Mouse (Mus musculus): ENCODE measurements around the gene Rhd. TPM values are rescaled to one million over a fixed set of nuclear protein-coding genes. Genes with fewer than 3 reads are reported as not detected.

Rhd gene
- polyA plus RNA-seq, 1 experiment from 2014 or later = 0.32 TPM

DNA sequence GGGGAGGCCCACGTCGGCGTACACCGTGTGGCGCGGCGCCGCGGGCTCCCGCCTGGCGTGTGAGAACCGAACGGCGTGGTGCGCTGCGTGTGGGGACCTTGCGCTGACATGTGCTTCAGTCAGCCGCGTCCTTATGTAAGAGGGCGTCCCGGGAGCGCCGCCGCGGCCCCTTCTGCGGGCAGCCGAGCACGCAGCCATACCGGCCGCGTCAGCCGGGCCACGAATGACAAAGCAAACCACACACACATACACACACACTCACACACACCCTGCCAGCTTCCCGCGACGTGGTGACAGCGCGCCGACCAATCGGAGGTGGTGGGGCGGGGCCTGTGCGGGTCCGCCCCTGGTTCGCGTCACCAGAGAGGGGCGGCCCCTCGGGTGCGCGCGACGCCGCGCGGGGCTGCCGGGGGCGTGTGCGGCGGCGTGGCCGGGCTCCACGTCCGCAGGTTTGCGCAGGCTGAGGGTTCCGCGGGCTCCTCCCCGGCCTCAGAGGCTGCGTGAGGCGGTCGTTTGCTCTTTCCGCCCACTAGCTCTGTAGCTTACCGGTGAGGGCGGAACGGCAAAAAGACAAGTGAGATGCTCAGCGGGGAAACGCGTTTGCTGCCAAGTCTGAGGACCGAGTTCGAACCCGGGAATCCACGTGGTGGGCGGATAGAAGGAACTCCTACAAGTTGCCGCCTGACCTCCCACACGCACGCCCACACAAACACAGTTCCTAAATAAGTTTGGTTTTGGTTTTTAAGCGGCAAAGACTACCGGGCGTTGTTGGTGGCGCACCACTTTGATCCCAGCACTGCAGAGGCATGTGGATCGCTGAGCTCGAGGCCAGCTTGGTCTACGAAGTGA is 10.5 kb upstream of the Rhd start:
- no peaks in the 10 kb centered on the region for H3K27me3 ChIP-seq (ENCODE audit: insufficient read depth, low read length)
- H3K4me3 ChIP-seq (replicated peaks; ENCODE audit: low read depth, low read length) = peak overlapping the region; percentile 96
- TF ChIP-seq CTCF (IDR thresholded peaks at IDR 0.05; ENCODE audit: low read depth) = no peak
- 1% methylated on average over 91 of the region's 91 CpGs for WGBS
- ATAC-seq (replicated peaks; ENCODE audit: low FRiP score, low read depth) (peak; percentile 94), DNase-seq (ENCODE audit: low spot score) (peak; percentile 91)
- H3K9me3 ChIP-seq (replicated peaks; ENCODE audit: low read length) = no peaks in the 10 kb centered on the region
- H3K27ac ChIP-seq = peak overlapping the region; percentile 94
- peaks cover 7% of the 10 kb centered on the region; the same call in 1 of the 2 replicates for H3K4me1 ChIP-seq (replicated peaks; ENCODE audit: insufficient read depth, low read length)
- H3K36me3 ChIP-seq (ENCODE audit: insufficient read depth, low read length) = no peaks in the 10 kb centered on the region
- peak overlapping the region; percentile 54 for H3K9ac ChIP-seq (ENCODE audit: low read depth, low read length)
- H3K4me2 ChIP-seq (ENCODE audit: low read length) = peak overlapping the region; percentile 83

DNA sequence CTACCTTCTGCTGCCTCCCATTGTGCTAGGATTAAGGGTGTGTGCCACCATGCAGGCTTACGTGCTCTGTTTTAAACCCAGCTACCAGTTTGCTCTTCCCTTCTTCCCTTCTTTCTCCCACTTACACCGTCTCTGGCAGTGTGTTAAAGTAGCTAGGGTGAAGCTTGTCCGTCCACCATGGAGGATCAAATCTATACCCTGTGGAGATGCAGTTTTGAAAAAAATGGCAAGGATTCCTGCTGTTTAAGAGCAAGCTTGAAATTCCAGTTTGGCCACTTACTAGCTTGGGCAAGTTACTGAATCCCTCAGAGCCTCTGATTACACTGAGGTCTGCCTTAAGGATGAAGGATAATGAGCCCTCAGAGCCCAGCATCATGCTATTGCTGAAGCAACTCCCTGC is 9.0 kb upstream of the Rhd start:
- Histone ChIP-seq H3K4me1 (replicated peaks; ENCODE audit: insufficient read depth, low read length) (peaks cover 7% of the 10 kb centered on the region; the same call in 1 of the 2 replicates), H3K36me3 (ENCODE audit: insufficient read depth, low read length) (no peaks in the 10 kb centered on the region), H3K9ac (ENCODE audit: low read depth, low read length) (no peak overlapping the region), H3K27ac (no peak overlapping the region), H3K27me3 (ENCODE audit: insufficient read depth, low read length) (no peaks in the 10 kb centered on the region), H3K4me2 (ENCODE audit: low read length) (no peak overlapping the region), H3K4me3 (replicated peaks; ENCODE audit: low read depth, low read length) (no peak overlapping the region), H3K9me3 (replicated peaks; ENCODE audit: low read length) (no peaks in the 10 kb centered on the region)
- ATAC-seq (replicated peaks; ENCODE audit: low FRiP score, low read depth) (no peak), DNase-seq (ENCODE audit: low spot score) (no peak)
- 65% methylated on average over 3 of the region's 3 CpGs for WGBS
- TF ChIP-seq CTCF (IDR thresholded peaks at IDR 0.05; ENCODE audit: low read depth) = no peak

- WGBS = 47% methylated on average over 5 of the region's 5 CpGs
- H3K9me3 ChIP-seq (replicated peaks; ENCODE audit: low read length) = no peaks in the 10 kb centered on the region
- ATAC-seq (replicated peaks; ENCODE audit: low FRiP score, low read depth) = no peak
- H3K9ac ChIP-seq (ENCODE audit: low read depth, low read length) = no peak overlapping the region
- no peak for TF ChIP-seq CTCF (IDR thresholded peaks at IDR 0.05; ENCODE audit: low read depth)
- H3K4me1 ChIP-seq (replicated peaks; ENCODE audit: insufficient read depth, low read length) = peaks cover 7% of the 10 kb centered on the region; the same call in 1 of the 2 replicates
- no peak overlapping the region for H3K4me3 ChIP-seq (replicated peaks; ENCODE audit: low read depth, low read length)
- H3K27me3 ChIP-seq (ENCODE audit: insufficient read depth, low read length) = no peaks in the 10 kb centered on the region
- H3K4me2 ChIP-seq (ENCODE audit: low read length) = no peak overlapping the region
- H3K36me3 ChIP-seq (ENCODE audit: insufficient read depth, low read length) = no peaks in the 10 kb centered on the region
- H3K27ac ChIP-seq = no peak overlapping the region
- DNase-seq (ENCODE audit: low spot score) = no peak
These were observed 8.3 kb upstream of the Rhd start for GRCm38 (mm10) chr4:134856056-134856455.

- Histone ChIP-seq H3K36me3 (ENCODE audit: insufficient read depth, low read length) (no peaks in the 10 kb centered on the region), H3K9ac (ENCODE audit: low read depth, low read length) (no peak overlapping the region), H3K4me2 (ENCODE audit: low read length) (no peak overlapping the region), H3K4me3 (replicated peaks; ENCODE audit: low read depth, low read length) (no peak overlapping the region), H3K27ac (no peak overlapping the region), H3K27me3 (ENCODE audit: insufficient read depth, low read length) (no peaks in the 10 kb centered on the region), H3K4me1 (replicated peaks; ENCODE audit: insufficient read depth, low read length) (peaks cover 5% of the 10 kb centered on the region; the same call in 1 of the 2 replicates), H3K9me3 (replicated peaks; ENCODE audit: low read length) (no peaks in the 10 kb centered on the region)
- 24% methylated on average over 5 of the region's 5 CpGs for WGBS
- DNase-seq (ENCODE audit: low spot score) (peak; percentile 46), ATAC-seq (replicated peaks; ENCODE audit: low FRiP score, low read depth) (no peak)
- no peak for TF ChIP-seq CTCF (IDR thresholded peaks at IDR 0.05; ENCODE audit: low read depth)
These were observed 7.8 kb upstream of the Rhd start for GRCm38 (mm10) chr4:134856501-134856900.

DNA sequence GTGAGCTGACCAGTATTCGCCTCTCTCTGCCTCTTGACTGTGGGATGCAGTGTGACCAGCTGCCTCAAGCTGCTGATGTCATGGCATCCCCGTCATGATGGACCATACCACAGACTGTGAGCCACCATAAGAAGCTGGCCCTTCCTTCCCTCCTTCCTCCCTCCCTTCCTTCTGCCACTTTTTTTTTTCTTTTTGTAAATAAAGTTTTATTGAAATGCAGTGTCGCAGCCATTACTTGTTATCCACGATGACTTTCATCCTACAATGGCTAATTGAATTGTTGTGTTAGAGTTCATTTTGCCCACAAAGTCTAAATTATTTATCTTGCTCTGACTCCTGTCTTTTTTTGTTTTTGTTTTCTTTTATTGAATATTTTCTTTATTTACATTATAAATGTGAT is 5.8 kb upstream of the Rhd start:
- 87% methylated on average over 4 of the region's 4 CpGs for WGBS

GRCm38 (mm10) chr4:134861884-134862283 is 2.5 kb upstream of the Rhd start:
- Histone ChIP-seq H3K4me3 (replicated peaks; ENCODE audit: low read depth, low read length) (no peak overlapping the region), H3K36me3 (ENCODE audit: insufficient read depth, low read length) (no peaks in the 10 kb centered on the region), H3K9me3 (replicated peaks; ENCODE audit: low read length) (no peaks in the 10 kb centered on the region), H3K4me2 (ENCODE audit: low read length) (no peak overlapping the region), H3K27me3 (ENCODE audit: insufficient read depth, low read length) (no peaks in the 10 kb centered on the region), H3K27ac (no peak overlapping the region), H3K4me1 (replicated peaks; ENCODE audit: insufficient read depth, low read length) (no peaks in the 10 kb centered on the region), H3K9ac (ENCODE audit: low read depth, low read length) (no peak overlapping the region)
- peak; percentile 20; the same call in 1 of the 2 replicates for TF ChIP-seq CTCF (IDR thresholded peaks at IDR 0.05; ENCODE audit: low read depth)
- ATAC-seq (replicated peaks; ENCODE audit: low FRiP score, low read depth) (no peak), DNase-seq (ENCODE audit: low spot score) (peak; percentile 32)
- WGBS = 46% methylated on average over 6 of the region's 6 CpGs

More for the DNA sequence above, 5.8 kb upstream of the Rhd start:
- DNase-seq (ENCODE audit: low spot score) (no peak), ATAC-seq (replicated peaks; ENCODE audit: low FRiP score, low read depth) (no peak)
- no peaks in the 10 kb centered on the region for H3K36me3 ChIP-seq (ENCODE audit: insufficient read depth, low read length)
- no peak overlapping the region for H3K27ac ChIP-seq
- no peaks in the 10 kb centered on the region for H3K27me3 ChIP-seq (ENCODE audit: insufficient read depth, low read length)
- H3K4me3 ChIP-seq (replicated peaks; ENCODE audit: low read depth, low read length) = no peak overlapping the region
- H3K9me3 ChIP-seq (replicated peaks; ENCODE audit: low read length) = no peaks in the 10 kb centered on the region
- H3K4me1 ChIP-seq (replicated peaks; ENCODE audit: insufficient read depth, low read length) = no peaks in the 10 kb centered on the region
- no peak overlapping the region for H3K9ac ChIP-seq (ENCODE audit: low read depth, low read length)
- no peak overlapping the region for H3K4me2 ChIP-seq (ENCODE audit: low read length)
- no peak for TF ChIP-seq CTCF (IDR thresholded peaks at IDR 0.05; ENCODE audit: low read depth)

All from kidney, postnatal 0 days (tissue).